23 mouse cellular contexts compared by ENCODE assay signal in genomic region chr11:21542731-21543130, GRCm38 (mm10).
"Had no signal": no experiment of that assay in that cellular context is flagged by ENCODE, and none has a peak within 500 bp of the region (broad histone marks: within the 10 kb centered on the region; RNA-seq: fewer than 3 reads in every experiment).

No protein-coding gene starts in this region.

- H3K4me3 ChIP-seq: gastrocnemius, adult 2 months; heart, adult 2 months; heart, embryonic 13.5 days; heart, embryonic 15.5 days; hindbrain, embryonic 12.5 days; intestine, embryonic 15.5 days; layer of hippocampus, adult 2 months; left cerebral cortex, adult 2 months; limb, embryonic 13.5 days; limb, embryonic 15.5 days; liver, embryonic 12.5 days had no signal

- H3K4me1 ChIP-seq: heart, embryonic 13.5 days; heart, embryonic 15.5 days; hindbrain, embryonic 12.5 days; intestine, embryonic 15.5 days; limb, embryonic 13.5 days; limb, embryonic 15.5 days; liver, embryonic 12.5 days had no signal

- H3K27me3 ChIP-seq: heart, embryonic 13.5 days; heart, embryonic 15.5 days; hindbrain, embryonic 12.5 days; intestine, embryonic 15.5 days; limb, embryonic 13.5 days; limb, embryonic 15.5 days; liver, embryonic 12.5 days had no signal

- H3K9me3 ChIP-seq: heart, embryonic 13.5 days; heart, embryonic 15.5 days; hindbrain, embryonic 12.5 days; intestine, embryonic 15.5 days; limb, embryonic 13.5 days; limb, embryonic 15.5 days; liver, embryonic 12.5 days had no signal

- H3K36me3 ChIP-seq: heart, embryonic 13.5 days; heart, embryonic 15.5 days; hindbrain, embryonic 12.5 days; intestine, embryonic 15.5 days; limb, embryonic 13.5 days; limb, embryonic 15.5 days; liver, embryonic 12.5 days had no signal

- H3K27ac ChIP-seq: gastrocnemius, adult 2 months; heart, adult 2 months; heart, embryonic 13.5 days; heart, embryonic 15.5 days; hindbrain, embryonic 12.5 days; hindbrain, embryonic 14.5 days; intestine, embryonic 15.5 days; layer of hippocampus, adult 2 months; left cerebral cortex, adult 2 months; limb, embryonic 13.5 days; limb, embryonic 15.5 days; liver, embryonic 12.5 days; liver, embryonic 14.5 days had no signal

- DNase-seq: gastrocnemius, adult 2 months; gastrocnemius, postnatal 10 days; gastrocnemius, postnatal 25 days; heart, adult 11 months; heart, postnatal 36 days; kidney, adult 18-20 months; kidney, adult 8-10 months; kidney, postnatal 10 days; kidney, postnatal 4 days; left cerebral cortex, postnatal 4 days; lung, adult 18-20 months had no signal
